Mouse (Mus musculus) 3T3-L1 (cell line): ENCODE data around the gene Msx3.

Experiments used
- DNase-seq: peaks from one replicate; pipeline ENCODE4 v3.0.0-alpha.2; 2015; ENCODE audit warnings: low read depth, low spot score

The Msx3 gene

GRCm38 (mm10) chr7:140048361-140049114, at the start of gene Msx3:
Gene Msx3 (minus strand): TSS chr7:140049089.
- no peak for DNase-seq

- DNase-seq, result no peak
These were observed 49.6 kb upstream of the Msx3 start for GRCm38 (mm10) chr7:140098466-140098865.

- no peak for DNase-seq
These were observed 47.2 kb upstream of the Msx3 start for GRCm38 (mm10) chr7:140096055-140096454.

GRCm38 (mm10) chr7:140095556-140095955, 46.7 kb upstream of the Msx3 start:
- no peak for DNase-seq

- DNase-seq, result no peak
These were observed 46.1 kb upstream of the Msx3 start for GRCm38 (mm10) chr7:140094954-140095353.

- no peak for DNase-seq
These were observed 44.1 kb upstream of the Msx3 start, which contains the start of gene Prap1 for GRCm38 (mm10) chr7:140092924-140093528. Gene Prap1 (plus strand): TSS chr7:140093395.

GRCm38 (mm10) chr7:140090601-140091000, 41.7 kb upstream of the Msx3 start:
- no peak for DNase-seq

GRCm38 (mm10) chr7:140082242-140082678, 33.4 kb upstream of the Msx3 start, which contains the start of gene Caly:
Gene Caly (minus strand): TSS chr7:140082548.
- DNase-seq, result no peak

GRCm38 (mm10) chr7:140081408-140082241, 32.7 kb upstream of the Msx3 start:
- DNase-seq, result no peak

GRCm38 (mm10) chr7:140080503-140081156, 31.7 kb upstream of the Msx3 start:
- peak; percentile 51 for DNase-seq

- peak; percentile 84 for DNase-seq
These were observed 29.8 kb upstream of the Msx3 start for GRCm38 (mm10) chr7:140078711-140079110.

- DNase-seq, result peak; percentile 55
These were observed 28.8 kb upstream of the Msx3 start for GRCm38 (mm10) chr7:140077698-140078097.

GRCm38 (mm10) chr7:140070042-140070711, 21.3 kb upstream of the Msx3 start:
- DNase-seq, result no peak

GRCm38 (mm10) chr7:140067397-140067796, 18.5 kb upstream of the Msx3 start:
- DNase-seq, result no peak

GRCm38 (mm10) chr7:140063092-140063491, 14.2 kb upstream of the Msx3 start:
- peak; percentile 75 for DNase-seq

- DNase-seq, result no peak
These were observed 13.4 kb upstream of the Msx3 start for GRCm38 (mm10) chr7:140062307-140062706.

- no peak for DNase-seq
These were observed 12.9 kb upstream of the Msx3 start for GRCm38 (mm10) chr7:140061832-140062130.

GRCm38 (mm10) chr7:140060936-140061831, 12.3 kb upstream of the Msx3 start:
- DNase-seq, result no peak

- no peak for DNase-seq
These were observed 10.7 kb upstream of the Msx3 start for GRCm38 (mm10) chr7:140059601-140060000.

- no peak for DNase-seq
These were observed 9.6 kb upstream of the Msx3 start for GRCm38 (mm10) chr7:140058528-140058927.
